Mouse (Mus musculus) mouse trophoblast stem cell (cell line): ENCODE measurements around the gene Otc.

Experiments used
- in situ Hi-C, 2 experiments: fragments of 300-500 bp; cut with MseI, MboI; formaldehyde crosslinking; loops; 2 replicates in 1 of 2; 3 replicates in 1 of 2; pipeline ENCODE4 v1.15.1; 2025

Gene Otc

GRCm38 (mm10) chrX:10251852-10252504 is at the start of gene Otc:
Gene Otc (plus strand): TSS chrX:10252305.
- in situ Hi-C loops = no loop called here

GRCm38 (mm10) chrX:10205937-10206336 is 46.2 kb upstream of the Otc start:
- in situ Hi-C loops = no loop called here

- in situ Hi-C loops = no loop called here
These were observed 36.1 kb upstream of the Otc start for GRCm38 (mm10) chrX:10215972-10216371.

GRCm38 (mm10) chrX:10216410-10216949 is 35.6 kb upstream of the Otc start, which contains the start of gene Rpgr:
Gene Rpgr (minus strand): TSS chrX:10216920.
- in situ Hi-C loops = no loop called here

- in situ Hi-C loops = no loop called here
These were observed 32.8 kb upstream of the Otc start for GRCm38 (mm10) chrX:10219281-10219680.

GRCm38 (mm10) chrX:10233051-10233450 is 19.1 kb upstream of the Otc start:
- in situ Hi-C loops = no loop called here

GRCm38 (mm10) chrX:10234617-10235016 is 17.5 kb upstream of the Otc start:
- in situ Hi-C loops = no loop called here

GRCm38 (mm10) chrX:10239515-10239914 is 12.6 kb upstream of the Otc start:
- in situ Hi-C loops = no loop called here

- in situ Hi-C loops = no loop called here
These were observed 8.2 kb upstream of the Otc start for GRCm38 (mm10) chrX:10243916-10244315.

GRCm38 (mm10) chrX:10251357-10251756 is 748 bp upstream of the Otc start:
- in situ Hi-C loops = no loop called here

- in situ Hi-C loops = no loop called here
These were observed 5.7 kb downstream of the Otc start for GRCm38 (mm10) chrX:10257774-10258173.

- in situ Hi-C loops = no loop called here
These were observed 6.2 kb downstream of the Otc start for GRCm38 (mm10) chrX:10258260-10258659.

- in situ Hi-C loops = no loop called here
These were observed 16.2 kb downstream of the Otc start for GRCm38 (mm10) chrX:10268308-10268707.

GRCm38 (mm10) chrX:10268761-10269437 is 16.8 kb downstream of the Otc start:
- in situ Hi-C loops = no loop called here

- in situ Hi-C loops = no loop called here
These were observed 45.2 kb downstream of the Otc start for GRCm38 (mm10) chrX:10297341-10297740.

GRCm38 (mm10) chrX:10318176-10318575 is 66.1 kb downstream of the Otc start:
- in situ Hi-C loops = no loop called here

GRCm38 (mm10) chrX:10330246-10330645 is 78.1 kb downstream of the Otc start:
- in situ Hi-C loops = no loop called here

GRCm38 (mm10) chrX:10331749-10332148 is 79.6 kb downstream of the Otc start:
- in situ Hi-C loops = no loop called here

- in situ Hi-C loops = no loop called here
These were observed 84.7 kb downstream of the Otc start for GRCm38 (mm10) chrX:10336816-10337215.

GRCm38 (mm10) chrX:10355867-10356266 is 103.8 kb downstream of the Otc start:
- in situ Hi-C loops = no loop called here
